Mouse (Mus musculus) midbrain, postnatal 0 days (tissue): ENCODE results near the gene Ppp5c. TPM values are rescaled to one million over a fixed set of nuclear protein-coding genes. Genes with fewer than 3 reads are reported as not detected.
A peak's percentile ranks its signal among the peaks of the same experiment; 100 is the strongest.

ENCODE experiments used
- ATAC-seq: fragments of 200-750 bp; cut with Nextera tagmentation; 2 replicates; pipeline ENCODE4 v1.8.0; 2017; ENCODE audit warnings: moderate number of reproducible peaks, mild to moderate bottlenecking, moderate TSS enrichment, moderate library complexity; ENCODE audit not compliant: low FRiP score
- DNase-seq: peaks from one replicate; pipeline ENCODE4 v3.0.0-alpha.2; 2015; ENCODE audit warnings: low spot score
- H3K27ac ChIP-seq: fragments of 300-500 bp; sonication (generic); 2 replicates; pipeline ENCODE4 v1.5.1; 2014; ENCODE audit warnings: low read depth, mild to moderate bottlenecking, low read length, mixed read lengths
- H3K27me3 ChIP-seq: fragments of 300-500 bp; sonication (generic); 2 replicates; pipeline ENCODE4 v1.6.1; 2014; ENCODE audit warnings: low read length, control low read depth, mixed read lengths; ENCODE audit not compliant: insufficient read depth
- H3K36me3 ChIP-seq: fragments of 300-500 bp; sonication (generic); 2 replicates; pipeline ENCODE4 v1.6.1; 2014; ENCODE audit warnings: low read length, control low read depth, mixed read lengths; ENCODE audit not compliant: insufficient read depth
- H3K4me1 ChIP-seq: fragments of 300-500 bp; sonication (generic); 2 replicates; pipeline ENCODE4 v1.6.1; 2014; ENCODE audit warnings: mild to moderate bottlenecking, control low read depth, antibody characterized with exemption, low read length, mixed read lengths; ENCODE audit not compliant: insufficient read depth
- H3K4me2 ChIP-seq: fragments of 300-500 bp; sonication (generic); 2 replicates; pipeline ENCODE4 v1.6.1; 2014; ENCODE audit warnings: low read depth, mild to moderate bottlenecking, low read length, mixed read lengths; ENCODE audit not compliant: poor library complexity, severe bottlenecking
- H3K4me3 ChIP-seq: fragments of 300-500 bp; sonication (generic); 2 replicates; pipeline ENCODE4 v1.5.1; 2014; ENCODE audit warnings: low read depth, mild to moderate bottlenecking, low read length, moderate library complexity
- H3K9ac ChIP-seq: fragments of 300-500 bp; sonication (generic); replicated peaks from 2 replicates; pipeline ENCODE4 v1.6.1; 2014; ENCODE audit warnings: mild to moderate bottlenecking, low read length, moderate library complexity, mixed read lengths; ENCODE audit not compliant: poor library complexity, severe bottlenecking
- H3K9me3 ChIP-seq: fragments of 300-500 bp; sonication (generic); 2 replicates; pipeline ENCODE4 v1.6.1; 2016; ENCODE audit warnings: low read length, control low read depth
- CTCF ChIP-seq: IDR thresholded peaks from 2 replicates; pipeline ENCODE4 v1.5.1; 2016; ENCODE audit warnings: antibody characterized with exemption, mild to moderate bottlenecking
- WGBS: fragments of 180-500 bp; shearing (Covaris S2); extraction: QIAGEN DNeasy Blood & Tissue Kit; methylation state at CpG from one replicate; pipeline ENCODE4 v1.1.7; 2014; 5-methylcytosine and 5-hydroxymethylcytosine counted together
- polyA plus RNA-seq: library from polyadenylated mRNA; unstranded; fragments of >200 nt; fragmentation: Nextera tagmentation; extraction: Ambion mirVana; gene quantifications from 2 replicates; pipeline ENCODE4 v1.2.1, GENCODE M21; 2015
- total RNA-seq: library from RNA; depleted of rRNA; stranded (reverse); fragments of >200 nt; gene quantifications from 2 replicates; pipeline ENCODE4 v1.2.3, GENCODE M21; 2014

Gene Ppp5c
- total and polyA plus RNA-seq, 2 experiments from 2014 or later = 61.0 to 144 TPM

GRCm38 (mm10) chr7:17060031-17060781 is 32.5 kb upstream of the Ppp5c start:
- peak; percentile 90 for DNase-seq
- Histone ChIP-seq H3K27me3 (no peaks in the 10 kb centered on the region), H3K4me3 (peak overlapping the region; percentile 9; the same call in 1 of the 2 replicates), H3K9ac (0 out of 2 replicates have a peak overlapping the region, but pooled peaks have one; percentile 13), H3K27ac (peak overlapping the region; percentile 65), H3K4me1 (peaks cover 2% of the 10 kb centered on the region; the same call in 1 of the 2 replicates), H3K36me3 (no peaks in the 10 kb centered on the region), H3K4me2 (peak overlapping the region; percentile 76), H3K9me3 (no peaks in the 10 kb centered on the region)
- whole genome bisulfite sequencing = 49% methylated on average over 9 of the region's 9 CpGs
- TF ChIP-seq CTCF = no peak
- ATAC-seq = no peak

DNA sequence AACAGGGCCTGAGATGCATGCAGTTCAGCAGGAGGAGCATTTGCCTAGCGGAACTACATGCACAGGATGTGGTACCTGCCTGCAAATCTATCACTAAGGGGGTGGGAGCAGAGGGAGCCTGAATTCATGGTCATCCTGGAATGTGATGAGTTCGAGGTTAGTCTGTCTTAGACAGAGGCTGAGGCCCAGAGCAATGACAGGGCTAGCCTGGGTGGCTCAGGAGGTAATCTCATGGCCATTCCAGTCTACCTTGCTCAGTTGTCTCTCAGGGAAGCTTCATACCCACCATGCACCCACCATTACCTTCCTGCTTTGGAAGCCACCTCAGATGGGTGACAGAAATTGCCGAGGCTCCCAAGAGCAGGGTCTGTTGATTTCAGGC is 31.7 kb upstream of the Ppp5c start:
- no peak for TF ChIP-seq CTCF
- 72% methylated on average over 3 of the region's 3 CpGs for WGBS
- H3K27me3 ChIP-seq = no peaks in the 10 kb centered on the region
- no peak for DNase-seq
- H3K4me3 ChIP-seq = no peak overlapping the region
- ATAC-seq = no peak
- H3K9ac ChIP-seq = no peak overlapping the region
- H3K4me1 ChIP-seq = peaks cover 2% of the 10 kb centered on the region; the same call in 1 of the 2 replicates
- H3K27ac ChIP-seq = peak overlapping the region; percentile 55
- H3K4me2 ChIP-seq = 0 out of 2 replicates have a peak overlapping the region, but pooled peaks have one; percentile 12
- no peaks in the 10 kb centered on the region for H3K9me3 ChIP-seq
- H3K36me3 ChIP-seq = no peaks in the 10 kb centered on the region

DNA sequence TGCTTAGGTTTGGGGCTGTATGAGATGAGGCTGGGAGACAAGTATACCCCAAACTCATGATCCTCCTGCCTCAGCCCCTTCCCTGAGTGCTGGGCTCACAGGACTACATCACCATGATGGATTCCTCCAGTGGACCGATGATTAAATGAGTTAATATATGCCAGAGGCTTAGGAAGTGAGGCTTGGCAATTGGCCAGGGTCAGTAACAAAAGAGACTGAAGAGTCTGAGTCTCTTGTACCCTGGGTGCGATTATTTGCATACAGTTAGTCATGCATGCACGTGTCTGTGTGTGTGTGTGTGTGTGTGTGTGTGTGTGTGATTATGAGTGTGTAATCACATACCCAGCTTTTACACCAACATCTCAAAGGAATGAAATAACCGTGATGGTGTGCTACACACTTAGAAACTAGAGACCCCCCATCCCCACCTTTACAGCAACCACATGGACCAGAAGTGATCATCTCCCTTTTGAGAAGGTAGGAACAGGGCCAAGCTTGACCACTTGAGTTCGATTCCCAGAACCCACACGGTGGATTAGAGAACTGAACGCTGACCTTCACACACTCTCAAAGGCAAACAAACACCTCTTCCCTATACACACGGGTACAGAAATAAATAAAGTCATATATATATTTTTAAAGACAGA is 31.2 kb upstream of the Ppp5c start:
- 34% methylated on average over 8 of the region's 8 CpGs for WGBS
- Histone ChIP-seq H3K27me3 (no peaks in the 10 kb centered on the region), H3K4me2 (0 out of 2 replicates have a peak overlapping the region, but pooled peaks have one; percentile 12), H3K9ac (no peak overlapping the region), H3K4me1 (peaks cover 2% of the 10 kb centered on the region; the same call in 1 of the 2 replicates), H3K36me3 (no peaks in the 10 kb centered on the region), H3K4me3 (no peak overlapping the region), H3K9me3 (no peaks in the 10 kb centered on the region), H3K27ac (peak overlapping the region; percentile 65)
- ATAC-seq (no peak), DNase-seq (peak; percentile 62)
- TF ChIP-seq CTCF = no peak

DNA sequence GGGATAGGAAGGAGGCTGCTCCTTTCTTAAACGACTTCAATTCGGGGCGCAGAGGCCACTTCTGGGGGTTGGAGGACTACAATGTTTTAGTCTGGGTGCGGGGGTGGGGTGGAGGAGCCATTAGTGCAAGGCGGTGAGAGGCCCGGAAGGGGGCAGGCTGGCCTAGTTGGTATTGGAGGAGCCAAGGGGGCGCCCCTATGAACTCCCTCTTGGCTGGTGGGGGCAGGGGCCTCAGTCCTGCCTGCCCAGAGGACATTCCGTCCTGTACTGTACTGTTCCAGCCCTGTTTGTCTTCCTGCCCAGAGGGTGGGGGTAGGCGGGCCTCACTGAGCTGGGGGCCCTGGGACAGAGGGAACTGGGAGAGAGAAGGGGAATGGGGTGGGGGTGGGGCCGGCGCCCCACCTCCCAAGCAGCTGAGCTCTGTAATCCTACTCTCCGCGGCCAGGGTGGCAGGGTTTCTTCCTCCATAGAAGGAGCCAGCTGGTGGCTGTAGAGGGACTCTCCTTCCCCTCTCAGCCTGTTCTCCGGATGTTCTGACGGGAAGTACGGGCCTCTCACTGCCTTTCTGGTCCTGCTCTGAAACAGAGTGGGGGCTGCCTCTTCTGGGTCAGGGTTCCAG is 30.5 kb upstream of the Ppp5c start:
- 10% methylated on average over 15 of the region's 16 CpGs for WGBS

GRCm38 (mm10) chr7:17056601-17057523 is 29.1 kb upstream of the Ppp5c start:
- no peaks in the 10 kb centered on the region for H3K36me3 ChIP-seq
- H3K4me3 ChIP-seq = peak overlapping the region; percentile 42
- no peak for TF ChIP-seq CTCF
- ATAC-seq (peak; percentile 14; the same call in 1 of the 2 replicates), DNase-seq (peak; percentile 57)
- H3K4me1 ChIP-seq = no peaks in the 10 kb centered on the region; the same call in 1 of the 2 replicates
- H3K27me3 ChIP-seq = no peaks in the 10 kb centered on the region
- H3K9me3 ChIP-seq = no peaks in the 10 kb centered on the region
- H3K4me2 ChIP-seq = peak overlapping the region; percentile 85
- H3K27ac ChIP-seq = peak overlapping the region; percentile 72
- 36% methylated on average over 14 of the region's 14 CpGs for WGBS
- peak overlapping the region; percentile 53 for H3K9ac ChIP-seq

More for the DNA sequence above, 30.5 kb upstream of the Ppp5c start:
- H3K9ac ChIP-seq = no peak overlapping the region
- DNase-seq (peak; percentile 78), ATAC-seq (peak; percentile 65)
- peaks cover 2% of the 10 kb centered on the region; the same call in 1 of the 2 replicates for H3K4me1 ChIP-seq
- no peaks in the 10 kb centered on the region for H3K9me3 ChIP-seq
- no peaks in the 10 kb centered on the region for H3K36me3 ChIP-seq
- H3K27ac ChIP-seq = peak overlapping the region; percentile 70
- no peak overlapping the region for H3K4me3 ChIP-seq
- no peak overlapping the region for H3K4me2 ChIP-seq
- H3K27me3 ChIP-seq = no peaks in the 10 kb centered on the region
- no peak; the same call in 1 of the 2 replicates for TF ChIP-seq CTCF
